Mouse (Mus musculus) T-cell, adult 2 months (primary cell): Measurements from ENCODE around the gene Dohh.

Source experiments
- DNase-seq: peaks from one replicate; pipeline ENCODE4 v3.0.0; 2022; ENCODE audit warnings: low spot score

The Dohh gene

GRCm38 (mm10) chr10:81384605-81384982, 366 bp downstream of the Dohh start:
- no peak for DNase-seq

GRCm38 (mm10) chr10:81385603-81386306, 1.5 kb downstream of the Dohh start:
- no peak for DNase-seq

- no peak for DNase-seq
These were observed 3.5 kb downstream of the Dohh start for GRCm38 (mm10) chr10:81387716-81388115.

- no peak for DNase-seq
These were observed 4.4 kb downstream of the Dohh start, which contains the start of gene Gm48552 for GRCm38 (mm10) chr10:81388505-81389055. Gene Gm48552, plus strand, starts transcription at chr10:81389005.

GRCm38 (mm10) chr10:81389373-81389772, 5.1 kb downstream of the Dohh start:
- no peak for DNase-seq

GRCm38 (mm10) chr10:81389801-81390677, 5.8 kb downstream of the Dohh start:
- DNase-seq, result peak; percentile 66

GRCm38 (mm10) chr10:81390678-81390965, 6.4 kb downstream of the Dohh start:
- DNase-seq, result no peak

- no peak for DNase-seq
These were observed 8.0 kb downstream of the Dohh start for GRCm38 (mm10) chr10:81392270-81392669.

GRCm38 (mm10) chr10:81392781-81393185, 8.6 kb downstream of the Dohh start, which contains the start of gene Smim24:
Gene Smim24, plus strand, starts transcription at chr10:81393051.
- DNase-seq, result no peak

GRCm38 (mm10) chr10:81393456-81394063, 9.3 kb downstream of the Dohh start:
- DNase-seq, result no peak

- DNase-seq, result peak; percentile 60
These were observed 10.9 kb downstream of the Dohh start for GRCm38 (mm10) chr10:81395127-81395526.

GRCm38 (mm10) chr10:81395865-81396264, 11.6 kb downstream of the Dohh start:
- no peak for DNase-seq

GRCm38 (mm10) chr10:81396749-81397148, 12.5 kb downstream of the Dohh start:
- no peak for DNase-seq

- no peak for DNase-seq
These were observed 15.1 kb downstream of the Dohh start for GRCm38 (mm10) chr10:81399296-81399695.

- no peak for DNase-seq
These were observed 15.6 kb downstream of the Dohh start for GRCm38 (mm10) chr10:81399798-81400308.

GRCm38 (mm10) chr10:81400371-81401204, 16.4 kb downstream of the Dohh start:
- no peak for DNase-seq

- no peak for DNase-seq
These were observed 16.9 kb downstream of the Dohh start for GRCm38 (mm10) chr10:81401205-81401520.

GRCm38 (mm10) chr10:81401521-81402226, 17.4 kb downstream of the Dohh start:
- DNase-seq, result no peak

GRCm38 (mm10) chr10:81402227-81402765, 18.1 kb downstream of the Dohh start:
- no peak for DNase-seq

- no peak for DNase-seq
These were observed 19.3 kb downstream of the Dohh start for GRCm38 (mm10) chr10:81403511-81403910.

GRCm38 (mm10) chr10:81404082-81404481, 19.9 kb downstream of the Dohh start:
- DNase-seq, result no peak
